Mouse (Mus musculus): ENCODE data around the gene Dcdc2c.

DNA sequence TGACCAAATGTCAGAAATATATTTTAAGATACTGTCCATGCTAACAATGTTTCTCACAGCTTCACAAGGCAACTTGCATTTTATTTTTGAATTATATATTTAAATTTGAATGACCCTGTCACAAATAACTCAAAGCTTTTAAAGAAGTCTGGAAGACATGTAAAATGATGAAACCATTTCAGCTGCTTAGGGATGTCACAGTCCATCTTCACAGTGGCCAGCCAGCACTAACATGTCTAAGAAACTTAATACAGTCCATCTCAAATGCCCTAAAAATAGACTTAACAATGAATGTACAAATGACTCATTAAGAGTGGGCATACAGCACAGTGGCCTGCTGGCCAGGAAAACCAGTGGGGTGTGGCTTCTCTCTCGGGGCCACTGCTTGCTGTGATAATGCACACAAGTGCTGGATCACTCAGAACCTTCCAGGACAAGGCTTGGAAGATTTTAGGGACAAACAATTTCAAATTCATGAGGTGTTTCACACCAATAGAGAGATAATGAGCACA, 37.9 kb downstream of the Dcdc2c start:
- TF ChIP-seq CTCF (IDR thresholded peaks at IDR 0.05; ENCODE audit: borderline replicate concordance, insufficient read depth, low read length), result no peak
- TF ChIP-seq POLR2A (IDR thresholded peaks at IDR 0.05; ENCODE audit: low read depth, low read length), result no peak
